Mouse (Mus musculus) limb, embryonic 11.5 days (tissue): ENCODE measurements around the gene Vmn1r63. TPM values are rescaled to one million over a fixed set of nuclear protein-coding genes. Genes with fewer than 3 reads are reported as not detected.
"Not testable (repeated sequence)": the region's sequence is repeated elsewhere in the genome, so short reads cannot be mapped to it uniquely, and the experiment has no call there.

Experiments used
- ATAC-seq: fragments of 200-750 bp; cut with Nextera tagmentation; 2 replicates; pipeline ENCODE4 v1.8.0; 2017; ENCODE audit warnings: low read depth; ENCODE audit not compliant: insufficient number of reproducible peaks, low FRiP score, low TSS enrichment
- DNase-seq: peaks from one replicate; pipeline ENCODE4 v3.0.0-alpha.2; 2015; ENCODE audit warnings: low spot score
- H3K27ac ChIP-seq: fragments of 300-500 bp; sonication (generic); replicated peaks from 2 replicates; pipeline ENCODE4 v1.5.1; 2014; ENCODE audit warnings: low read depth, mild to moderate bottlenecking, low read length
- H3K27me3 ChIP-seq: fragments of 300-500 bp; sonication (generic); 2 replicates; pipeline ENCODE4 v1.6.1; 2014; ENCODE audit warnings: mild to moderate bottlenecking, low read length, mixed read lengths; ENCODE audit not compliant: control insufficient read depth, insufficient read depth
- H3K36me3 ChIP-seq: fragments of 300-500 bp; sonication (generic); 2 replicates; pipeline ENCODE4 v1.6.1; 2014; ENCODE audit warnings: mild to moderate bottlenecking, low read length, moderate library complexity, mixed read lengths; ENCODE audit not compliant: control insufficient read depth, insufficient read depth
- H3K4me1 ChIP-seq: fragments of 300-500 bp; sonication (generic); 2 replicates; pipeline ENCODE4 v1.6.1; 2014; ENCODE audit warnings: low read length, mixed read lengths; ENCODE audit not compliant: control insufficient read depth, insufficient read depth
- H3K4me2 ChIP-seq: fragments of 300-500 bp; sonication (generic); 2 replicates; pipeline ENCODE4 v1.6.1; 2014; ENCODE audit warnings: low read depth, mild to moderate bottlenecking, moderate library complexity; ENCODE audit not compliant: severe bottlenecking
- H3K4me3 ChIP-seq: fragments of 300-500 bp; sonication (generic); 2 replicates; pipeline ENCODE4 v1.5.1; 2014; ENCODE audit warnings: low read depth, low read length
- H3K9ac ChIP-seq: fragments of 300-500 bp; sonication (generic); 2 replicates; pipeline ENCODE4 v1.6.1; 2014; ENCODE audit warnings: mild to moderate bottlenecking, low read length
- H3K9me3 ChIP-seq: fragments of 300-500 bp; sonication (generic); 2 replicates; pipeline ENCODE4 v1.6.1; 2016; ENCODE audit warnings: low read length; ENCODE audit not compliant: control insufficient read depth
- WGBS: fragments of 180-500 bp; shearing (Covaris S2); extraction: QIAGEN DNeasy Blood & Tissue Kit; methylation state at CpG from one replicate; pipeline ENCODE4 v1.1.7; 2014; 5-methylcytosine and 5-hydroxymethylcytosine counted together
- polyA plus RNA-seq: library from polyadenylated mRNA; unstranded; fragments of >200 nt; fragmentation: Nextera tagmentation; extraction: Ambion mirVana; gene quantifications from 2 replicates; pipeline ENCODE4 v1.2.1, GENCODE M21; 2014

Vmn1r63 gene
- polyA plus RNA-seq = not detected in 2 replicates

DNA sequence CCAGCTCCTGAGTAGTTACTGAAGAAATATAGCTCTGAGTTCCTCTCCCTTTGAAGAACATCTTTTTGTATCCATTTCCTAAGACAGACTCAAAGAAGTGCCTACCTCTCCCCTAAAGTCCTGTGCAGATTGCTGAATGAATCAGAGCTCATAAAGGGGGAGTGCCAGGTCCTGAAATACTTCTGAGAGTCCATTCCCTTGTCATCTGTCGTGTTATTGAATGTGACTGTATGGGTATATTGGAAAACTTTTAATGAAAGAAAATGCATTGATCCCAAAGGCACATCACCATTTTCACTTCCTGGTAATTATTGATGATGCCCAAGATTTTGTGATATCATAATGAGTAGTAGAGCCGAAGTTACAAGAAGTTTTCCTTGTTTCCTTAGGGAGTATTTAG is at the start of gene Vmn1r63:
Gene Vmn1r63 (minus strand): TSS at position 101 of the 400 bp plus-strand sequence.
- not testable (repeated sequence) for H3K4me1 ChIP-seq, H3K9me3 ChIP-seq, H3K36me3 ChIP-seq, H3K4me2 ChIP-seq, DNase-seq, H3K27me3 ChIP-seq, H3K4me3 ChIP-seq, H3K27ac ChIP-seq, H3K9ac ChIP-seq, ATAC-seq
- WGBS = no CpG with 5 or more reads among the region's 2 CpGs

Other genes with a start within 250 kb of the Vmn1r63 start
- not detected in 2 replicates for gene Vmn1r61, start 192.2 kb downstream of the Vmn1r63 start, polyA plus RNA-seq
- not detected in 2 replicates for gene Vmn1r62, start 131.8 kb downstream of the Vmn1r63 start, polyA plus RNA-seq
- gene Vmn1r64, start 79.1 kb upstream of the Vmn1r63 start, polyA plus RNA-seq = not detected in 2 replicates
- gene Vmn1r65, start 205.6 kb upstream of the Vmn1r63 start, polyA plus RNA-seq = not detected in 2 replicates
- gene Nlrp4c, start 239.7 kb upstream of the Vmn1r63 start, polyA plus RNA-seq = not detected in 2 replicates